Mouse (Mus musculus) cortical plate, adult 2 months (tissue): ENCODE measurements around the gene Hck. TPM values are rescaled to one million over a fixed set of nuclear protein-coding genes. Genes with fewer than 3 reads are reported as not detected.

Experiments used
- H3K27ac ChIP-seq: fragments of 200-500 bp; 2 replicates; pipeline ENCODE4 v1.5.1; 2012; ENCODE audit warnings: low read length, control low read depth, inconsistent platforms; ENCODE audit not compliant: insufficient read depth
- H3K4me1 ChIP-seq: fragments of 200-500 bp; 2 replicates; pipeline ENCODE4 v1.6.1; 2011; ENCODE audit warnings: low read length; ENCODE audit not compliant: control insufficient read depth, insufficient read depth
- H3K4me3 ChIP-seq: fragments of 200-500 bp; 2 replicates; pipeline ENCODE4 v1.5.1; 2011; ENCODE audit warnings: mild to moderate bottlenecking, low read length, control low read depth; ENCODE audit not compliant: insufficient read depth
- CTCF ChIP-seq: fragments of 200-500 bp; IDR thresholded peaks from 2 replicates; pipeline ENCODE4 v1.5.1; 2011; ENCODE audit warnings: mild to moderate bottlenecking, control low read depth, low read length; ENCODE audit not compliant: insufficient read depth; ENCODE audit errors: extremely low read depth
- POLR2A ChIP-seq: fragments of 200-500 bp; IDR thresholded peaks from 2 replicates; pipeline ENCODE4 v1.6.1; 2011; ENCODE audit warnings: mild to moderate bottlenecking, low read length, control low read depth; ENCODE audit not compliant: insufficient read depth; ENCODE audit errors: extremely low read depth
- polyA plus RNA-seq: library from polyadenylated mRNA; depleted of rRNA; stranded (reverse); fragments of >200 nt; gene quantifications from 2 replicates; pipeline ENCODE4 v1.2.3, GENCODE M21; 2012; rRNA removed

Hck gene
- 3.4 and 3.7 TPM in 2 replicates for polyA plus RNA-seq

DNA sequence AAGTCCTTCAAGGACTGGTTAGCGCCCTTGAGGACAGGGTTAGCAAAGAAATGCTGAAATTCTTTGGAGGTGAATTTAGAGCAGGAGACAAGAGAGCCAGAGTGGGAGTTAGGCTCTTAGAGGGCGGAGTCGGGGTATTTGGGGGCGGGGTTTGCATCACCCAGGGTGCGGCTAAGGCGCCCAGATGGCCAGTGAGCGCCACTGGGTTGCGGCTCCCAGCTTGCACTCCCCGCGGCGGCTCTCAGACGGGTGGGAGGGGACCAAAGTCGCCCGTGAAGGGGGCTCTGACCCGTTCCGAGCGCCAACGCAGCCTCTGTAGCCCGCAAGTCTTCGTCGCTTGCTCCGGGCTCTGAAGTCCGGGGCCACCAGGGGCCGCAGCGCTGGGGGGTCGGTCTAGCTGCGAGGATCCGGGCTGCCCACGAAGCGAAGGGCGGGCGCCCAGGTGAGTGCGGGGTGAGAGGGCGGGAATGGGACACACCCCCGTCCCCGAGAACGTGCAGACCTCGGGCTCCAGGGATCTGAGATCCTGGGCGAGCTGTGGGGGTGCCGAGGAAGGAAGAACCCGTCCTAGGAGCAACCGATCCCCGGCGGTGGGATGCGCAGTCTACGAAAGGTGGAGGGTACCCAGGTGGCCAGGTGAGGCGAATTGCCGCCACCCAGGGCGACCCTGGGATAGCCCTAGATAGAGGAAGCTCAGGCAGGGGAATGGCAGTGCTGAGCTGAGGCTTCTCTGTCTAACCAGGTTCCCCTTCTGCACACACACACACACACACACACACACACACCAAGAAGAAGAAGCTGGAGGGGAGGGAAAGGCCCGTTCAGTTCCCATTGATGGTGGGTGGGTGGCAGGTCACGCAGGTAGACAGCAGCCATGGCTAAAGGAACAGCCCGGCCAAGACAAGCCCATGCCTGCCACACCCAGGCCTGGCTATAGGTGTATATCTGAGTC is at the start of gene Hck:
Gene Hck (plus strand): TSS at position 156 of the 952 bp plus-strand sequence.
- Histone ChIP-seq H3K4me1 (no peaks in the 10 kb centered on the region), H3K4me3 (peak within 1 kb of the TSS; percentile 30; the same call in 1 of the 2 replicates), H3K27ac (no peak within 1 kb of the TSS)
- TF ChIP-seq CTCF (no peak), POLR2A (no peak)

DNA sequence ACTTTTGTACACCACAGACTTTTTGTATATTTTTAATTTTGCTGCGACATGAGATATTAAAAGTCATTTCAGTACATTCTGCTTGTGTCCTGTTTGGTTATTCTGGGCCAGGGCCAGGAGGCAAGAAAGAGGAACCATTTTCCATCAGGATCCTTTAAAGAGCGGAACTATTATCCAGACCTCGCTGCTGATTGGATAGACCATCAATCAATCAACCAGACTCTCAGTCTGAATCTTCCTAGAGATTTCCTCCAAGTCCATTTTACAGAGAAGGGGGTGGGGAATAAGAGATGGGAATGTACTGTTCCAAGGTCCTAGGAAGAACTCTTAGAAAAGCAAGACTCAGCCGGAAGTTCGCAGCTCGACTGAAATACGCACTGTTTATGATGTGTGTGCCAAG is 48.1 kb upstream of the Hck start:
- Histone ChIP-seq H3K27ac (no peak overlapping the region), H3K4me3 (no peak overlapping the region), H3K4me1 (peaks cover 1% of the 10 kb centered on the region; the same call in 1 of the 2 replicates)
- no peak for TF ChIP-seq POLR2A

DNA sequence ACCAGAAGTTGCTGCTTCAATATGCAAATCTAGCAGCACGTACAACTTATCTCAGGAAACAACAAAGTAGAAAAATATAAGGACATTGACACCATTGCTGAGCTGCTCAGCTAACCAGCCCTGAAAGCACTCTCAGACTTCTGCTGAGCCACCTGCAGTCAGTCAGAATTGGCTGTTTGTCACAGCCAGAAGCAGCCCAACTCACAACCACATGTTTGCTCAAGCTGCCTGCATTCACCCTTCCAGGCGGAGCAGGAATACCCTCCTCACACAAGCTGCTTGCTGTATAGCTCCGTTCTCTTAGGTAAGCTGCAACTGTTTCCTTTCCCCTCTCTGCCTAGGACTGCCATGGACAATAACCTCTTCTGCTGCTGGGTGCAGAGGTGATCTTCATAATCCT is 44.9 kb upstream of the Hck start:
- H3K4me1 ChIP-seq = peaks cover 1% of the 10 kb centered on the region; the same call in 1 of the 2 replicates
- no peak overlapping the region for H3K4me3 ChIP-seq
- TF ChIP-seq POLR2A (no peak), CTCF (no peak)
- no peak overlapping the region for H3K27ac ChIP-seq

DNA sequence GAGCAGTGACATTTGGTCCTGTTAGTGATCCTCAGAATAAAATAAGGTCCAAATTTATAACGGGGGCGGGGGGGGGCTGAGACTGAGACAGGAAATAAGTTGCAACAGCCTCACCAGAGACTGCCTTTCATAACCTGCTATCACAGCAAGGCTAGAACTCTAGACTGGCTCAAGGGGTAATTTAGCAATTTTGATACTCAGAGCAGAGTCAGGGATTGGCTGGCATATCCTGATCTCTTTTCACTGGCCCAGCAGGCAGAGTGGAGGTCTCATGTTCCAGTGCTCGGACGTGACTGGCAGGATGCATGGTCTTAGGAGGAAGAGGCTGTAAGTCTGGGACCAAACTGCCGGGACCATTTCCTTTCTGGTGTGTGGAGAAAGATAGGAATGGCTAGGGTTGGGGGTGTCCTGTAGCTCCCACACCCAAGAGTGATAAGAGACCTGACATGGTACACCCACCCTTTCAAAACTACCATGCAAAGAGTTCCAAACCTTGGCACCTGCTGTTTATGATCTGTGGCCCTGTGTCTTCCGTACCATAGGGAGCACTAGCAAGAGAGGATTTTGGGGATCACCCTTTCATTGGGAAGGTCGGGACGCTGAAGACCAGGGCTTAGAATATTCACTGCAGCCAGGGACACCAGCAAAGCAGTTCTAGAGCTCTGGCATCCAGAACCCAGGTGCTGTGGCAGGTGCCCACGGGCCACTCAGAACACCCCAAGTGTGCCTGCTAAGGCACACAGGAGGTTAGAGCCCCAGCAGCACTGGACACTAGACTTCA is 43.9 kb upstream of the Hck start:
- no peak for TF ChIP-seq POLR2A
- TF ChIP-seq CTCF = no peak
- H3K4me3 ChIP-seq = no peak overlapping the region
- no peak overlapping the region for H3K27ac ChIP-seq
- peaks cover 1% of the 10 kb centered on the region; the same call in 1 of the 2 replicates for H3K4me1 ChIP-seq

DNA sequence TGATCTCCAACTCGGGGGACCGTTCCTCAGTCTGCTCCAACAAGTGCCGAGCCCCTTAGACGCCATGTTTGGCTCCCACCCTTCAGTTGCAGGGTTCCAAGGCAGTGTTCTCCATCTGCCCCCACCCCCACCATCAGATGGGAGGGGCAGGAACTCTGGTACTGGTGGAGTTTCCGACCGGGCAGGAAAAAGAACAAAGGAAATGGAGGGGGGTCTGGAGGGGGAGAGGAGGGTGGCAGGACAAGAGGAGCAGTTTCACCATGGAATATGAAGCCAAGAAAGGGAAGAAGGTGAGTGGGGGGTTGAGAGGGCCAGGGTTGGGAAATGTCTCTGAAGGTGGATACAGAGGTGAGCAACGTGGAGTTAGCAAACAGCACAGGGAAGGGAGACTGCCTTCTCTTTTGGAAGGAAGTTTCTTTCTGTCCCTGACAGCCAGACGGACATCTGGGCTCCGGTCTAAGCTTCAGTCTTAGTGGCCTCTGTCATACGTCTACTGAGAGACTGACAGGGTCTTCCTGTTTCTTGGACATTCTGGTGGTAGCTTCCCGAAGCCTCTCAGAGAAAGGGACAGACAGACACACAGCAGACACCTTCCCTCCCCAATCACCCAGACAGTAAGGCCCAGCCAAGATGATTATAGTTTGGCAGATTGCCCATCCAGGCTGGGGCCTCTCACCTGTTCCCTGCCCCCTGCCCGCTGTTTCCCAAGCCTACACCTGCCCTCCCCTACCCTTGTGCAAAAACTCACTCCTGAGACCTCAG is 42.3 kb upstream of the Hck start, which contains the start of gene Ccm2l:
Gene Ccm2l (plus strand): TSS at position 209 of the 762 bp plus-strand sequence.
- H3K4me3 ChIP-seq = peak within 1 kb of the TSS; percentile 26
- TF ChIP-seq CTCF (no peak), POLR2A (no peak)
- H3K4me1 ChIP-seq = peaks cover 1% of the 10 kb centered on the region; the same call in 1 of the 2 replicates
- peak within 1 kb of the TSS; percentile 78 for H3K27ac ChIP-seq

DNA sequence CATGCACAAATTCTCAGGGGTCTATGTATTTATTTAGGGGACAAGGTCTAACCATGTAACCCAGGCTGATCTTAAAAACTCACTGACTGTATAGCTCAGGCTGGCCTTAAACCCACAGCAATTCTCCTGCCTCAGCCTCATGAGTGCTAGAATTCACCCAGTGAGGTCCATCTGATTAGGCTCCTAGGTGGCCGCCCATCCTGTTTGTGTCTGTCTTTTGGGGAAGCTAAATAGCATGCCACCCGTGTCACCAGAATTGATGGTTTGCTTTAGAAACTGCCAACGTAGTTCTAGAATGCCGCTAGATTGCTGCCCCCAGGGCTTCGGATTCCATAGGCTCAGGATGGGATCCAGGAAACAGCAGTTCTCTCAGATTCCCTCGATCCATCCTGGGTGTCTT is 41.3 kb upstream of the Hck start:
- Histone ChIP-seq H3K27ac (peak overlapping the region; percentile 78; the same call in 1 of the 2 replicates), H3K4me3 (no peak overlapping the region), H3K4me1 (peaks cover 1% of the 10 kb centered on the region; the same call in 1 of the 2 replicates)
- TF ChIP-seq CTCF (no peak), POLR2A (no peak)

DNA sequence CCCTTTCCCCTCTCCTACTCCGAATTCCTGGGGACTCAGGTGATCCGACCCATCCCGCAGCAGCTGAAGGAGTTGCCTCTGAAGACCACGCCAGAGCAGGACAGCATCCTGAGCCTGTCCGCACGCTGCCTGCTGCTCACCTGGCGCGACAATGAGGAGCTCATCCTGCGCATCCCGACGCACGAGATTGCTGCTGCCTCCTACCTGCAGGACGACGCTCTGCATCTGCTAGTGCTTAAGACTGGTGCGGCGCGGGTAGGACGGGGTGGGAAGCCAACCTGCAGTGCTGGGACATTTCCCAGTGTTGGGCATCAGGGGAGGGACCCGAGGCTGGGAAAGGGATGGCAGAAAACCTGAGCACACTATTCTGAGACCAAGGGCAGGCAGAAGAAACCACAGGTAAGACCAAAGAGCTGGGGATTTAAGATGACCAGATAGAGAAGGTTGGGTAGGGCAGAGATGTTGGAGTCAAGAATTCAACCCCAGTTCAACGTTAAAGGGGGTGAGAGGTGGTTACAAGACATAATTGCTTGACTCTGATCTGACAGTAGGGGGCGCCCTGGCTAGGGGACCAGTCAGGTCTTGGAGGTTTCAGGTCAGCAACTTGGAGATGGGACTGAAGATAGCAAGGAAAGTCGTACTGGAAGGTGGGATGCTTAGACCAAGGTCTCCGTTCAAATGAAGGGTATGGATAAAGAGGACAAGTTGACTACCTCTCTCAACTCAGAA is 37.3 kb upstream of the Hck start:
- TF ChIP-seq CTCF (peak; percentile 48; the same call in 1 of the 2 replicates), POLR2A (no peak)
- Histone ChIP-seq H3K27ac (no peak overlapping the region), H3K4me1 (no peaks in the 10 kb centered on the region), H3K4me3 (no peak overlapping the region)

GRCm38 (mm10) chr2:153071491-153072184 is 36.6 kb upstream of the Hck start:
- Histone ChIP-seq H3K4me1 (no peaks in the 10 kb centered on the region), H3K4me3 (no peak overlapping the region), H3K27ac (no peak overlapping the region)
- no peak for TF ChIP-seq POLR2A
